Mouse (Mus musculus) lung, embryonic 14.5 days (tissue): ENCODE results near the gene Nsmce3. TPM values are rescaled to one million over a fixed set of nuclear protein-coding genes. Genes with fewer than 3 reads are reported as not detected.
A peak's percentile ranks its signal among the peaks of the same experiment; 100 is the strongest.

Experiments
- ATAC-seq: fragments of 200-750 bp; cut with Nextera tagmentation; 2 replicates; pipeline ENCODE4 v1.8.0; 2017; ENCODE audit warnings: mild to moderate bottlenecking, moderate TSS enrichment, moderate library complexity; ENCODE audit not compliant: insufficient read depth
- DNase-seq: peaks from one replicate; pipeline ENCODE4 v3.0.0-alpha.2; 2015
- H3K27ac ChIP-seq: fragments of 300-500 bp; sonication (generic); 2 replicates; pipeline ENCODE4 v1.5.1; 2014; ENCODE audit warnings: low read depth, mild to moderate bottlenecking, moderate library complexity
- H3K27me3 ChIP-seq: fragments of 300-500 bp; sonication (generic); 2 replicates; pipeline ENCODE4 v1.6.1; 2014; ENCODE audit warnings: low read length, control low read depth; ENCODE audit not compliant: insufficient read depth
- H3K36me3 ChIP-seq: fragments of 300-500 bp; sonication (generic); 2 replicates; pipeline ENCODE4 v1.6.1; 2014; ENCODE audit warnings: control low read depth; ENCODE audit not compliant: insufficient read depth
- H3K4me1 ChIP-seq: fragments of 300-500 bp; sonication (generic); 2 replicates; pipeline ENCODE4 v1.6.1; 2014; ENCODE audit warnings: antibody characterized with exemption, control low read depth; ENCODE audit not compliant: insufficient read depth
- H3K4me2 ChIP-seq: fragments of 300-500 bp; sonication (generic); 2 replicates; pipeline ENCODE4 v1.6.1; 2014; ENCODE audit warnings: mild to moderate bottlenecking
- H3K4me3 ChIP-seq: fragments of 300-500 bp; sonication (generic); 2 replicates; pipeline ENCODE4 v1.5.1; 2014; ENCODE audit warnings: low read depth, low read length
- H3K9ac ChIP-seq: fragments of 300-500 bp; sonication (generic); 2 replicates; pipeline ENCODE4 v1.6.1; 2014
- H3K9me3 ChIP-seq: fragments of 300-500 bp; sonication (generic); 2 replicates; pipeline ENCODE4 v1.6.1; 2016; ENCODE audit warnings: low read depth, low read length, control low read depth
- CTCF ChIP-seq: IDR thresholded peaks from 2 replicates; pipeline ENCODE4 v1.5.1; 2016; ENCODE audit warnings: antibody characterized with exemption, low read depth
- WGBS: fragments of 180-500 bp; shearing (Covaris S2); extraction: QIAGEN DNeasy Blood & Tissue Kit; methylation state at CpG from one replicate; pipeline ENCODE4 v1.1.7; 2014; 5-methylcytosine and 5-hydroxymethylcytosine counted together
- polyA plus RNA-seq: library from polyadenylated mRNA; unstranded; fragments of >200 nt; fragmentation: Nextera tagmentation; extraction: Ambion mirVana; gene quantifications from 2 replicates; pipeline ENCODE4 v1.2.1, GENCODE M21; 2014

Nsmce3 gene
- polyA plus RNA-seq, 1 experiment from 2014 or later = 11.8 TPM

DNA sequence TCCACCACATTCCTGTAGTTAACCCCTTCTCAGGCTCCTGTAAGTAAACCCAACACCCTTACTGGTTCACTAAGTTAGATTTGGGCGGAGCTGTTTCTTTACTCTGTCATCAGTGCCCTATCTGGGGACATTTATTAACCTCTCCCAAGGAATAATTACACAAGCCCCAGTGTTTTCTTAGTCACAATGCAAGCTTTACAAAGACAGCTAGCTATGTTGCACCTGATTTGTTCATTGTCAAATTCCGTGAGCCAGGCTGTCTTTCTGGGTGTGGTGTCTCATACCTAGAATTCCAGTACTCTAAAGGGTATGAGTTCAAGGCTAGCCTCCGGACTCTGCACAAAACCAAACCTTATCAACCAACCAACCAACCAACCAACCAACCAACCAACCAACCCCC, 32.7 kb upstream of the Nsmce3 start:
- Histone ChIP-seq H3K4me1 (no peaks in the 10 kb centered on the region), H3K36me3 (no peaks in the 10 kb centered on the region), H3K4me2 (no peak overlapping the region), H3K27me3 (no peaks in the 10 kb centered on the region), H3K27ac (no peak overlapping the region), H3K4me3 (no peak overlapping the region), H3K9ac (no peak overlapping the region), H3K9me3 (no peaks in the 10 kb centered on the region)
- ATAC-seq = no peak
- no peak for DNase-seq
- TF ChIP-seq CTCF = no peak
- 78% methylated on average over 3 of the region's 3 CpGs for WGBS

DNA sequence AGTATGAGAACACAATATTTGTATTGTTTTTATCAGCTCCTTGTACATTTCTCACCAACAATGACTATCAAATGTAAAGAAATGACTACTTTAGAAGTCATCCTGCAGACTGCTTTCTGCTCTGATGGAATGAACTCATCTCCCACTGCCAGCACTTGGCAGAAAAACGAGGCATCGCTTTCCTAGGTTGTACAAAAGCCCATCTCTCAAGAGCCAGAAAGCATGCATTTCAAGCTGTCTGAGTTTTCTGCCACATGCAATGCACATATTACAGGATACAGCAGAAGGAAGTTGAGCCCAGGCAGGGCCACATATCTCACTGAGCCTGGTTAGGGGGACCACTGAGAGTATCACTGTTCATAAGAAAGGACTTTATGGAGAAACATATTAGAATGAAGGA, 27.5 kb upstream of the Nsmce3 start:
- no peak for TF ChIP-seq CTCF
- Histone ChIP-seq H3K4me3 (no peak overlapping the region), H3K4me2 (no peak overlapping the region), H3K27me3 (no peaks in the 10 kb centered on the region), H3K9me3 (no peaks in the 10 kb centered on the region), H3K4me1 (no peaks in the 10 kb centered on the region), H3K36me3 (no peaks in the 10 kb centered on the region), H3K9ac (no peak overlapping the region), H3K27ac (no peak overlapping the region)
- no peak for DNase-seq
- no peak for ATAC-seq
- 86% methylated on average over 2 of the region's 2 CpGs for WGBS

DNA sequence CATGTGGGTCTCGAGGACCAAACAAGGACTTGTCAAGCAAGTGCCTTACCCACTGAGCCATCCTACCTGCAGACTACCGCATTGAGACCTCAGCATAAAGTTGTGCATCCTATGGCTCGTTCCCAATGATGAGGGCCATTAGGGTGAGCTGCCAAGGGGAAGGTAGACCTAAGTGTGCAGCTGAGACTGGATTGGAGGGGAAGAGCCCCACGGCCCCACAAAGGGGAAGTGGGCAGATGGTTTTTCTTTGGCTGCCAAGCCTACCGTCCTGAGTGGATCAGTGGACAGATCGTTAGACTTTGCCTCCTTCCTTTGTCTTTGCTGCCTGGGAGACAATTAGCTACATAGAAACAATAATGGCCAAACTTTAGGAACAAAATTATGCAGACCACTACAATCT, 23.8 kb upstream of the Nsmce3 start:
- WGBS = 76% methylated on average over 6 of the region's 6 CpGs
- no peaks in the 10 kb centered on the region for H3K27me3 ChIP-seq
- H3K36me3 ChIP-seq = no peaks in the 10 kb centered on the region
- no peaks in the 10 kb centered on the region for H3K4me1 ChIP-seq
- DNase-seq (no peak), ATAC-seq (no peak)
- H3K4me2 ChIP-seq = no peak overlapping the region
- no peaks in the 10 kb centered on the region for H3K9me3 ChIP-seq
- no peak overlapping the region for H3K27ac ChIP-seq
- TF ChIP-seq CTCF = no peak
- H3K9ac ChIP-seq = no peak overlapping the region
- H3K4me3 ChIP-seq = no peak overlapping the region

DNA sequence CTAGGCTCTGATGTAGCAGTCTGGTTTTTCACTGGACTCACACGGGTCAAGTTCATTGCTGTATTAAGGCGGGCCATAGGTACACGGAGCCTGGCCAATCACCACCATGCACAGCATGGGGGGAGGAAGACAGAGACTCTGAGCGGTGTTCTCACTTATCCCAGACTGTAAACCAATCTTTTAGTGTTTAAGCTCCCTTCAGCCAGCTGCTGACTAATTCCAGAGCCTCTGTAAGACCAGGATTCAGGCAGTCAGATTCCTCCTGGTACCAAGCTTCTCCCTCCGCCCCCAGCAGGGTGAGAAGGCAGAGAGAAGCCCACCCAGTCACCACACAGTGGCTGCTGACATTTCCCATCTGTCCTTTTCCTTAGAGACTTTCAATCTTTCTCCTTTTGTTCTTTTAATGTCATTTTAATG, 22.9 kb upstream of the Nsmce3 start:
- peak; percentile 76 for DNase-seq
- peak; percentile 87 for ATAC-seq

DNA sequence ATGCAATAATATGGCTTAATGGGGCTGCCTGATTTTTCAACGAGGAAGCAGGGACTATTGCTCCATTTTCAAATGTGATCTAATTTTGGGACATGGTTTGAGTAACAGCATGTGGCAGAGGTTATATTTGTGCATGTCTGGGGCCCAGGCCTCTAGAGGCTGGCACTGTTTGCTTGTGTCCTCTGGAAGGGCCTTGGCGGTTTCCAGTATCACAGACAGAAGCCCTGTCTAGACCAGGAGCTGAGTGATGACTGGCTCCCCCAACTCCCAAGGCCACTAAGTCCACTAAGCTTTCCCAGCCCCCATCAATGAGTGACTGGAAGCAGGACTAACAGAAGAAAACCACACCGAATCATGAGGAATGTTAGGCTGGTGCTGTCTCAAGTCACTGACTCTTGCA, 18.3 kb upstream of the Nsmce3 start:
- Histone ChIP-seq H3K36me3 (no peaks in the 10 kb centered on the region), H3K27ac (no peak overlapping the region), H3K4me3 (no peak overlapping the region), H3K9ac (no peak overlapping the region), H3K4me2 (no peak overlapping the region), H3K27me3 (no peaks in the 10 kb centered on the region), H3K4me1 (no peaks in the 10 kb centered on the region), H3K9me3 (no peaks in the 10 kb centered on the region)
- DNase-seq (no peak), ATAC-seq (no peak)
- 55% methylated on average over 3 of the region's 3 CpGs for WGBS
- TF ChIP-seq CTCF = no peak

More for the DNA sequence above, 22.9 kb upstream of the Nsmce3 start:
- Histone ChIP-seq H3K9ac (no peak overlapping the region), H3K27me3 (no peaks in the 10 kb centered on the region), H3K27ac (peak overlapping the region; percentile 18; the same call in 1 of the 2 replicates), H3K36me3 (no peaks in the 10 kb centered on the region), H3K4me3 (no peak overlapping the region), H3K9me3 (no peaks in the 10 kb centered on the region), H3K4me2 (no peak overlapping the region; the same call in 1 of the 2 replicates), H3K4me1 (no peaks in the 10 kb centered on the region)
- WGBS = 40% methylated on average over 5 of the region's 5 CpGs
- no peak for TF ChIP-seq CTCF

DNA sequence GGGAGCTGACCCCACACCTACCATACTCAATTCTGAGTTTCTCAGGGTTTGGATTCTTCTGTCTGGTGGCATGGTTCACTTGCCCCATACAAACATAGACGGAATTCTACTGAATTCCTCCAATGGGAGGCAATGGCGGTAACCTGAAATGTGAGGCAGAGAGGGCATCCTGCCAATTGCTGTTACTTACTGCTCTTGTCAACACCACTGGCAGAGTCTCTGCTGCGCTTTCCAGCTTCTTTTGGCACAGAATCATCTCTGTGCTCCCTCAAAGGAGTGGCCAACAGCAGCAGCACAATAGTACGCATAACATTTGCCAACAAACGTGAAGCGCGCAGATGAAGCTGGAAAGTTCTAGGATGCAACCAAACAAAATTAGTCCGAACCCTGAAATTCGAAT, 17.1 kb upstream of the Nsmce3 start:
- no peaks in the 10 kb centered on the region for H3K4me1 ChIP-seq
- no peak overlapping the region for H3K4me2 ChIP-seq
- no peak overlapping the region for H3K4me3 ChIP-seq
- H3K27ac ChIP-seq = no peak overlapping the region
- no peak for TF ChIP-seq CTCF
- 66% methylated on average over 9 of the region's 9 CpGs for WGBS
- no peak; the same call in 1 of the 2 replicates for ATAC-seq
- no peaks in the 10 kb centered on the region for H3K27me3 ChIP-seq
- H3K9ac ChIP-seq = no peak overlapping the region
- no peaks in the 10 kb centered on the region for H3K9me3 ChIP-seq
- peak; percentile 74 for DNase-seq
- H3K36me3 ChIP-seq = no peaks in the 10 kb centered on the region

DNA sequence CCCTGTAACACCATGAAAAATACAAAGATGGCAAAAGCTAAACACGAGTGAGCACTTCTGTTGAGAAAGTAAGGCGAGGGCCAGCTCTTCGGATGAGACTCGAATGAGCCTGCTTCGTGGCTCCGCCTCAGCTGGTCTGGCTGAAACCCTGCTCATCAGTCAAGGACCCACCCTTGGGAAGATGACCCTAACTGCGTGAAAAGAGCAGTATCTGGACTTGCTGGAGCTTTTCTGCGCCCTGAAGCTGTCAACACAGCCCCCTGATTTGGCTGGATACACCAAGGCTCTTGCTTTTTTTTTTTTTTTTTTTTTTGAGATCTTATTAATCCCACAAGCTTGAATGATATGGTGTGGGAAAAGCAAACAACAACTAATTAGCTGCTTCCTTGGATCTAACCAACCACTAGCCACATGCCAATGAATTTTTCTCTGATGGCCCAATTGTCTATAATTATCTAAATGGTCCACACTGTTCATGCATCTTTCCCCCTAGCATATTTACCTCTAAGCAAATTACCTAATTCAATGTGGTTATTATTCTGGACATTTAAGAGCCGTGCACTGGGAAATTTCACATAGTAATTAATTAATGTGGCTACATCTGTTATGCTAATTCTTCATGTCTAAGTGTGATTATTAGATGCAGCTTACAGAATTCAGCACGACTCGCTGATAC, 11.5 kb upstream of the Nsmce3 start:
- no peak for TF ChIP-seq CTCF
- Histone ChIP-seq H3K4me1 (no peaks in the 10 kb centered on the region), H3K4me2 (no peak overlapping the region), H3K9ac (no peak overlapping the region), H3K27me3 (no peaks in the 10 kb centered on the region), H3K9me3 (no peaks in the 10 kb centered on the region), H3K36me3 (no peaks in the 10 kb centered on the region), H3K27ac (no peak overlapping the region), H3K4me3 (no peak overlapping the region)
- DNase-seq = no peak
- ATAC-seq = no peak
- WGBS = 59% methylated on average over 11 of the region's 11 CpGs
